Mouse (Mus musculus) gastrocnemius, postnatal 10 days (tissue): ENCODE measurements at regions not wholly inside any gene's neighbourhood (a gene's known extent, or its start where the extent isn't known, plus 50 kb on each side); places are given as distances from the start of the nearest gene placed in this dataset.
"Not testable (repeated sequence)": the region's sequence is repeated elsewhere in the genome, so short reads cannot be mapped to it uniquely, and the experiment has no call there.

Experiments used
- DNase-seq: peaks from one replicate; pipeline ENCODE4 v3.0.0; 2021; ENCODE audit warnings: mixed read lengths

- peak; percentile 64 for DNase-seq
Observed at GRCm38 (mm10) chr11:94882687-94883383, 53.2 kb upstream of the Col1a1 start.

- DNase-seq = peak; percentile 49
Observed at GRCm38 (mm10) chr11:94881982-94882686, 53.9 kb upstream of the Col1a1 start.

- peak; percentile 36 for DNase-seq
Observed at GRCm38 (mm10) chr11:94880896-94881840, 54.9 kb upstream of the Col1a1 start.

- no peak for DNase-seq
Observed at GRCm38 (mm10) chr11:94876707-94877106, 59.3 kb upstream of the Col1a1 start.

- no peak for DNase-seq
Observed at GRCm38 (mm10) chr11:94875026-94875425, 61.0 kb upstream of the Col1a1 start.

- peak; percentile 55 for DNase-seq
Observed at GRCm38 (mm10) chr11:94874155-94874561, 61.9 kb upstream of the Col1a1 start.

GRCm38 (mm10) chr11:94873693-94874092 is 62.3 kb upstream of the Col1a1 start:
- peak; percentile 31 for DNase-seq

GRCm38 (mm10) chr11:94872921-94873320 is 63.1 kb upstream of the Col1a1 start:
- DNase-seq = peak; percentile 79

- DNase-seq = peak; percentile 77
Observed at GRCm38 (mm10) chr11:94870341-94870740, 65.7 kb upstream of the Col1a1 start.

- not testable (repeated sequence) for DNase-seq
Observed at GRCm38 (mm10) chr11:94869866-94870265, 66.2 kb upstream of the Col1a1 start.

- DNase-seq = peak; percentile 87
Observed at GRCm38 (mm10) chr11:94866176-94866967, 69.7 kb upstream of the Col1a1 start.

- no peak for DNase-seq
Observed at GRCm38 (mm10) chr11:94850129-94850528, 67.6 kb upstream of the Tmem92 start.

GRCm38 (mm10) chr11:94839133-94839532 is 56.6 kb upstream of the Tmem92 start:
- no peak for DNase-seq

GRCm38 (mm10) chr11:94838140-94838539 is 55.6 kb upstream of the Tmem92 start:
- no peak for DNase-seq

GRCm38 (mm10) chr11:94836347-94836746 is 53.8 kb upstream of the Tmem92 start:
- no peak for DNase-seq

- DNase-seq = peak; percentile 80
Observed at GRCm38 (mm10) chr11:94832246-94832985, 49.9 kb upstream of the Tmem92 start.
